Mouse (Mus musculus) lung, postnatal 0 days (tissue): Measurements from ENCODE around the gene Nav1.

Experiments
- CTCF ChIP-seq: IDR thresholded peaks from 2 replicates; pipeline ENCODE4 v1.5.1; 2016; ENCODE audit warnings: antibody characterized with exemption, mild to moderate bottlenecking
- EP300 ChIP-seq: IDR thresholded peaks from 2 replicates; pipeline ENCODE4 v1.6.1; 2016; ENCODE audit warnings: antibody characterized with exemption, mild to moderate bottlenecking, control low read depth

- TF ChIP-seq CTCF (no peak), EP300 (no peak)
Observed at GRCm38 (mm10) chr1:135462304-135462703, 144.8 kb downstream of the Nav1 start.
